Mouse (Mus musculus) ovary, adult 18-20 months (tissue): ENCODE measurements around the gene Hspb7.

Experiments used
- DNase-seq: peaks from one replicate; pipeline ENCODE4 v3.0.0; 2022; ENCODE audit warnings: low spot score, mixed read lengths

Gene Hspb7

DNA sequence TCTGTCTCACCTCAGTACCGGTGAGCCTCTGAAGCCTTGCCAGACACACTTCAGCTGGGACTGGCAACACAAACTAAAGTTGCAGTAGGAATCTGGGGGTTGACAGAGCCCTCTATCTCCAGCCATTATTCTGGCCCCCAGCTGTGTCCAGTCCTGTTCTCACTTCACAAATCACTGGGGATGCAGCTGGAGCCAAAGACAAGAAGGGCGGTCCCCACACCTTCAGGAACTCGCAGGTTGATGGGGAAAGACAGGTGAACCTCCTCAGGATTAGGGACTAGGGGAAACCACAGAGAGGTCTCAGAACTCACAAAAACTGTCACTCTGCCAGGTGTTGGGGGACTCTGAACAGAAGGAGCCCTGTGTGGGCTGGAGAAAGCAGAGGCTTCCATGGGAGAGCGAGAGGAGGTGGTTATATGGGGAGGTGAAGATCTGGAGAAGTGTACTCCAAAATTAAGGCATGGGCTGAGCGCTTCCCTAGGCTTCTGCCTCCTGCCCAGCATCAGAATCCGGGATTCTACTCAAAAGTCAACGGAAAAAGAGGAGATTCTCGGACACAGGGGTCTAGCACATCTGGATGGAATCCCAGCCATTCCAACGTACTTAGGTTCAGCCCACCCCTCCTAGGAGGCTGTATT lies at the start of gene Hspb7:
Hspb7 (plus strand) TSS at position 588 of the 638 bp plus-strand sequence.
- no peak for DNase-seq

DNA sequence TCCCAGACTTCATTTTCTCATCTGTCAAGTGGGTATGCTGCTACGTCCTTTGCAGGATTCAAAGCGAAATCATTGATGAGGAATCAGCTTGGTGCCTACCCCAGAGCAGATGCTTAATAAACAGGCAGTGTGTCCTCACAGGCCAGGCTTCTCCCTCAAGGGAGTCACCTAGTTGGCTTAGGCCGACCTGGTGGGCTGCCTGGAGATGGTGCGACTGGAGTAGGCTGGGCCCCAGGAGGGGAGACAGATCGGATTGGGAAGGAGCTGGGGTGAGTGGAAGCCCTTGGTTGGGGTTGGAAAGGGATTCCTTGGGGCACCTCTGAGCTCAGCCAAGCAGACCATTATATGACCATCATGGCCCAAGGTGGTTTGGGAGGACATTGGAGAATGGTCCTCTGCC lies 48.2 kb upstream of the Hspb7 start:
- DNase-seq: no peak

DNA sequence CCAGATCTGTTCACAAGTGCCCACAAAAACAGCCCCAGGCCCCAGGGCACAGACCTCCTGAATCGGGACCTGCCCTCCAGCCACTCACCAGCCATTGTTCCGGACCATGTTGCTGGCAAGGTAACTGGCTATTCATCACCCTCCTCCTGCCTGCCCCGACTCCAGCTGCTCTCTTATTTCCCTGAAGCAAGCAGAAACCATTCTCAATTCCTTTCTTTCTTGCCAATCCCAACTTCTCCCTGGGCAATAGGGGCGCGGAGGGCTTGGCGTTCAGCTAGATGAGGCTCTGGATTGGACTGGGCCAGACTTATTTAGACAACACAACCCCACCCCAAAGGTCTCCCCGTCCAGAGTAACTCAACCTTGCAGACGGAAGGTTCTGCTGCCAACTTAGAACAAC lies 40.9 kb upstream of the Hspb7 start:
- no peak for DNase-seq

DNA sequence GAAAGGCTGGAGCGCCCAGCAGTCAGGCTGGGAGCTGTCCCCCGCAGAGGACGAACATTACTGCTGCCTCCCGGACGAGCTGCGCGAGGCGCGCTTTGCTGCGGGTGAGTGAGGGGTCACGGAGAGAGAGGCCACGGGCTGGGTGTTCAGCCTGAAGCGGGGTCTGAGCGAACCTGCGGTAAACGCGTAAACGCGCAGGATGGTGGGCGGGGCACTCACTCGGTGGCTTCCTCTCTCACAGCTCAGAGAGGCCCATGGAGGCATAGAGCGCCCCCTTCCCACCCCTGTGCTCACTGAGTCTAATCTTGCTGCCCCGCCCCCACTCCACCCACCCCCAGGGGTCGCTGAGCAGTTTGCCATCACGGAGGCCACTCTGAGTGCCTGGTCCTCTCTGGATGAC lies 38.2 kb upstream of the Hspb7 start:
- DNase-seq: no peak

DNA sequence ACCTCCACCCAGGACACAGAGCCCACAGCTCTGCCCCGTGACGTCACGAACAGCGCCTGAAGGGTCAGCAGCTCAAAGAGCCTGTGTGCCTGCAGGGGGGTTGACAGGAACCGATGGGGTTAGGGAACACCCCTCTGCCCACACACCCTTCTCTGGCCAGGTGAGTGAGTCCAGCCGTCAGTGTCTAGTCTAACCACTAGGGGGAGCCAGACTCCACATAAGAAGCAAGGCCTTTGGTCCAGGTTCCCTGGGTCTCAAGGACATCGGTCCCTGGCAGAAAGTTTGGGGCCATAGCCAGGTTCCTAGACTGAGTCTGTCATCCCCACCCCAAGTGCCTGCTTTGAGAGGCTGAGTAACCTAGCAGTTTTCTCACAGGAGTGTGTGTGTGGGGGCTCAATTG lies 35.3 kb upstream of the Hspb7 start:
- no peak for DNase-seq

DNA sequence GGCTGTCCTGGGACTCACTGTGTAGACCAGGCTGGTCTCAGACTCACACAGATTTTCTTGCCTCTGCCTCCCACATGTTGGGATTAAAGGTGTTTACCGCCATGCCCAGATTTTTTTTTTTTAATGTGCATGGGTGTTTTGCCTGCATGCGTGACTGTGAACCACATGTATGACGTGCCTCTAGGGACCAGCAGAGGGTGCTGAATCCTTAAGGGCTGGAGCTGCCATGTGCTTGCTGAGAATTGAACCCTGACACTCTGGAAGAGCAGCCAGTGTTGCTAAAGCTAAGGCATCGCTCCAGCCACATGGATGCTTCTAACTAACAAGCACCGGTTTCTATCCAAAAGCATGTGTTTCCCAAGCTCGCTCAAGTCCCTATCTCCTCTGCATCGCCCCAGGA lies 34.4 kb upstream of the Hspb7 start:
- no peak for DNase-seq

DNA sequence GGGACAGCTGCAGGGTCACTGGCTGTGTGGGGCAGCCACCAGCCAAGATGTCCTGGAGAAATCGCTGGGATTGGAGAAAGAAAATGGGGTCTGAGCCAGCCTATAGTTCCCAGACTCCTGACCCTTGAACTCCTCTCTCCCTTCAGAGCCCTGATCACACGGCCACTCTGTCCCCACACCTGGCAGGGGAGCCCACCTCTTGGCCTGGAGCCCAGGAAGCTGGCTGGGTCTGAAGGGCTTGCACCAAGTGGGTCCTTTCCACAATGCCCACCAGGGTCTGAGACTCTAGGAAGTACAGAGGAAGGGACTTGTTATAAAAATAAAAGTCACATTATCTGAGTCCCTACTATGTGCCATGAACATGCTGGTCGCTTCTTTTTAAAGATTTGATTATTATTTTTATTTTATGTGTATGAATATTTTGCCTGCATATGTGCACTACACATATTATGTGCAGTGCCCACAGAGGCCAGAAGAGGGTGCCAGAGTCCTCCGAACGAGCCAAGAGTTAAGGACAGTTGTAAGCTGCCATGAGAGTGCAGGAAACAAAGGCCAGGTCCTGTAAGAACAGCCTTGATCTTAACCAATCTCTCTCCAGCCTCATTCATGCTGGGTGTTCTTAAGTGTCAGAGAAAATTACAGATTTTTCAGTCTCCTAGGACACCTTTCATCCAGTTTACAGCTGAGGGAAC lies 33.3 kb upstream of the Hspb7 start:
- no peak for DNase-seq

DNA sequence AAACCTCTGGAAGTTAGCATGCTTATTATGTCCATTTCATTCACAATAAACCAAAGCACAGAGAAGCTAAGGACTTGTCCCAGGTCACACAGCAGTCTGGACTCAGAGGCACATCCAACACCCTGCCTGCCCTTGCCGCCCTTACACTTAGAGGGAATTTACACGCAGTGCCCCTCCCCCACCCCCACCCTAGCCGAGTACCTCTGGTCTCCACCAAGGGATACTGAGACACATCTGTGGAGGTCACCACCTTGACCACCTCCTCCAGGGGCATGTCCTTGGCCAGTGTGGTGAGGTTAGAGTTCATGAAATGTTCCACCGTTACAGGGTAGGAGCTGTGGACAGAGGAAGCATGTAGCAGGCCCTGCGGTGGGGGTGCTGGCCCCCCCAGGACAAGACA lies 32.6 kb upstream of the Hspb7 start:
- no peak for DNase-seq

DNA sequence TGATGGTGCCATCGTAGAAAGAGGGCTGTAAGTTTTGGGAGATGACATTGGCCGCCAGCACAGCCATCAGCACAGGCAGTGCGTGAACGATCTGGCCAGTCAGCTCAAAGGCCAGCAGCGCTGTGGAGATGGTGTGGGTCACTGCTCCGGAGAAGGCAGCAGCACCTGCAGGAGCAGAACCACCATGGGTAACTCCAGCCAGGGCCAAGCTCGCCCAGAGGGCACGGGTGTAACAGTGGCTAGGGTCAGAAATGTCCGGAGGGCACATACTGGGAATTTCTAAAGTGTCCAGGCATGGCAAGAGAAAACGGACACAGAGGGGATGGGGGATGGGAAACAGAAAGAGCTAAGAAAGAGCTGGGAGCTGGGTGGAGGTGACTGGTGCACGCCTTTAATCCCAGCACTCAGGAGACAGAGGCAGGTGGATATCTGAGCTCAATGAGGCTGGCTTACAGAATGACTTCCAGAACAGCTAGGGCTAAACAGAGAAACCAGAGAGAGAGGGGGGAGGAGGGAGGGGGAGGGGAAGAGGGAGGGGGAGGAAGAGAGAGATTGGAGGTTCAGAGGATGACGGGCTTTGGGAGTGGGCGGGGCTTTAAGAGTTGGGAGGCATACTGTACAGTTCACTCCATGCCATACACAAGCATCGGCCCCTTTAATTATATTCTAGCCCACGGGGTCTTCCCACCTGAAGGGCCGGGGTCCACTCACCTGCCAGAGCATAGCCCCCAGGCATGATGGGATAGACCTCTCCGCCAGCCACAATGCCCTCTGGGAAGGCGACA lies 31.0 kb upstream of the Hspb7 start:
- DNase-seq: no peak

DNA sequence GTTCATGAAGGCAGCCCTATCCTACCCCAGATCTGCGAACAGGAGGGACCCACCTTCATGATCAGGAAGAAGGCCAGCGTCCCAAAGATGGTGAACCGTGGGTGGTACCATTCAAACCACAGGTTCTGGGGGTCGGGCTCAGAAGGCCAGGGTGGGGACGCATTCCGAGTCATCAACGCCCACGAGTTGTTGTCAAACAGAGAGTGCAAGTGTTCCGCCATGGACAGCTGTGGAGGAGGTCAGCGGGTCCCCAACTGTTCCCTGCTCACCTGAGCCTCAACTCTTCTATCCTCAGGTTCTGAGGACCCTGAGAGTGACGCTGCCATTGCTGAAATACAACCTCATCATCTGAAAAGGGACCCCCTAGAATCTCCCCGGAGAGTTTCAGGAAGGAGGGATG lies 29.3 kb upstream of the Hspb7 start:
- DNase-seq: no peak

DNA sequence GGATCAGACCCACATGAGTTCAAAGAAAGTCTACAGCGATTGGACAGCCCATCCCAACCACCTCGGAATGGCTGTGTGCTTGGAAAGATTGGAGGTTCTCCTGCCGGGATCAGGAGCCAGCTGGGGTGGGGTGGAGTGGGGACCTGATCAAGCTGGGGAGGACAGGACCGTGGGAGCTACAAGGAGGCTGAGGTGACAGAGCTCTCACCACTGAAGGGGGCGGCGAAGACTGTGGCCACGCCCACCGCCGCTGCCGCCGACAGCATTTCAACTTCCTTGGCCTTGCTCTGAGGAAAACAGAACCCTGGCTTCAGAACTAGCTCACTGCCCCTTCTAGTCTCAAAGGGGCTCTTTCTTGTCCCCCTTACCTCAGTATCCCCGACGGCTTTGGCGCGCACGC lies 25.8 kb upstream of the Hspb7 start:
- DNase-seq: no peak

DNA sequence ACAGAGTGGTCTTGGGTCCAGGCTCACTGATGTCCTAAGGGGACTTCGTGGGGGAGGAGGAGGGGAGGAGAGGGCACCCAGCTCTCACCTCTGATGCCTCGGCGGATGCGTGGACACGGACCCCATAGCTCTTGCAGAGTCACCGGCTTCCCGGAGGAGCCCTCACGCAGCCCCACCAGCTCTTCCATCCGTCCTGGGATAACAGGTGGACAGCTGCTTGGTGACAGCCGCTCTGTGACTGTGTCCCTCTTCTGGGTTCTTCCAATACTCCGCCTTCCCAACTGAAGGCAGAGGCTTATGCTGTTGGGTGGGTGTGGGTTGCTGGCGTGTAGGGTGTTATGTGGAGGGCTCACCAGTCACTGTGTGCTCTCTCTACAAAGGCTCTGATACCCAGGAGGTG lies 22.7 kb upstream of the Hspb7 start:
- no peak for DNase-seq

DNA sequence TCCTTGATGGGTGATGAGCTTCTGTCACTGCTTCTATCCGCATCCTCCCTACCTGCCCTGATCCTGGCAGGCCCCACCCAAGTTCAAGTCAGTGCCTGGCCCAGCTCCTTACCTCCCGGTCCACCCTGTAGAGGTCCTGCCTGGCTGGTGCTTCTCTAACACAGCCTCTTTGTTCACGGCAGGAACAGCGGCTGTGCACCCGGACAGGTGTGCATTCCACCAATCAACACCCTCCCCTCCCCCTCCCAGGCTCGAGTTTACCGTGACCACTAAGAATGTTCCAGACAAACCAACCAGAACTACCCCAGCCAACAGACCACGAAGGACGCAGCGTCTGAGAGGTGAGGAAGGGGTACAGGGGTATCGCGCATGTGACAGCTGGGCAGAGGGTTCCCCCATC lies 22.0 kb upstream of the Hspb7 start, which contains the start of gene Clcnka:
Clcnka (minus strand) TSS at position 180 of the 400 bp plus-strand sequence.
- no peak for DNase-seq

DNA sequence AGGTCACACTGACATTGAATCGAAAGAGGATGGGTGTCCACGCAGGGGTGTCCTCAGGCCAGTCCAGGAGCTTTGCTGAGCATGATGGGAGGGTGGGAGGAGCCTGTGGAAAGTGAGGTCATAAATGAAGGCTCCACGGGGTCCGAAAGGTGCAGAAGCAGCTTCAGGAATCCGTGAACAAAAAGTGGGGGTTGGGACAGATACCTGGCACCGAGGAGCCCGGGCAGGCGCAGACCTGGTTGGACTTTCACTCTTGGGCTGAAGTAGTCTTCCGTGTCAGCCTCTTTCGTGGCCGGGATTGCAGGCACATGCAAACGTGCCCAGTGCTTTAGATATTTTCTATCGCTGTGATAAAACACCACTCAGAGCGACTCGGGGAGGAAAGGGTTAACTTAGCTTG lies 20.4 kb upstream of the Hspb7 start:
- no peak for DNase-seq

DNA sequence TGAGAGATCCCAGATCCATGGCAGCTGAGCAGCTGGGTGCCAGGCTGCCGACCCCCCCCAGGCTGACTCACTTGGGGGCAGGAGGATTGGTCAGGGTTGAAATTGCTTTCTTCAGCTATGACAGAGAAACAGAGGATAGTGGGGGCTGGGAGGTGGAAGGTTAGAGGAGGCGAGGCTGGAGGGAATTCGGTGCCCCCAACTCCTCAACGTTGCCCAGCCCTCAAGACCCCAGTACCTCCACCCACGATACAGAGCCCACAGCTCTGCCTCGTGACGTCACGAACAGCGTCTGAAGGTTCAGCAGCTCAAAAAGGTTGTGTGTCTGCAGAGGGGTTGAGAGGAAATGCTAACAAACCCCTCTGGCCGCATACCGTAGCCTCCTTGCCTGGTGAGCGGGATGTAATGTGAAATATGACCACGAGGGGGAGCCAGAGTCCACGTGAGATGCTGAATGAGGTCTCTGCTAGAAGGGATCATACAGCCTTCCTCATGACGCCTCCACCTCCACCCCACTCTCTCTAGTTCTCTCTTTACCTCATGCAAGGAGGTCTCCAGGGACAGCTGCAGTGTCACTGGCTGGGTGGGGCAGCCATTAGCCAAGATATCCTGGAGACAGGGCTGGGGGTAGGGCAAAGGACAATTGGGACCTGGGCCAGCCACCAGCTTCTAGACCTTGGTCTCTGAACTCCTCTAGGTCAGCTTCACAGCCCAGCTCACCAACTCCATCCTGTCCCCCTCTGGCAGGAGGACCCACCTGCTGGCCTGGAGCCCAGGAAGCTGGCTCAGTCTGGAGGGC lies 15.9 kb upstream of the Hspb7 start:
- peak; percentile 55 for DNase-seq

DNA sequence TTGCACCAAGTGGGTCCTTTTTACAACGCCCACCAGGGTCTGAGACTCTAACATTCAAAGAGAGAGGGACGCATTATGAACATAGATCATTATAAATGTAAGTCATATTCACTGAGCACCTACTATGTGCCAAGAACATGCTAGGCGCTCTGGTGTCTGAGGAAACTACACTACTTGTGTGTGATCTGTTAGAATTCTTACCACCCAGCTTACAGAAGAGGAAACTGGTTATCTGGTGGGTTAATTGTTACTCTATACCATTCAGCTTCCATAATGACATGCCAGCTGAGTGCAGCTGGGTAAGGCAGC lies 15.3 kb upstream of the Hspb7 start:
- no peak for DNase-seq

DNA sequence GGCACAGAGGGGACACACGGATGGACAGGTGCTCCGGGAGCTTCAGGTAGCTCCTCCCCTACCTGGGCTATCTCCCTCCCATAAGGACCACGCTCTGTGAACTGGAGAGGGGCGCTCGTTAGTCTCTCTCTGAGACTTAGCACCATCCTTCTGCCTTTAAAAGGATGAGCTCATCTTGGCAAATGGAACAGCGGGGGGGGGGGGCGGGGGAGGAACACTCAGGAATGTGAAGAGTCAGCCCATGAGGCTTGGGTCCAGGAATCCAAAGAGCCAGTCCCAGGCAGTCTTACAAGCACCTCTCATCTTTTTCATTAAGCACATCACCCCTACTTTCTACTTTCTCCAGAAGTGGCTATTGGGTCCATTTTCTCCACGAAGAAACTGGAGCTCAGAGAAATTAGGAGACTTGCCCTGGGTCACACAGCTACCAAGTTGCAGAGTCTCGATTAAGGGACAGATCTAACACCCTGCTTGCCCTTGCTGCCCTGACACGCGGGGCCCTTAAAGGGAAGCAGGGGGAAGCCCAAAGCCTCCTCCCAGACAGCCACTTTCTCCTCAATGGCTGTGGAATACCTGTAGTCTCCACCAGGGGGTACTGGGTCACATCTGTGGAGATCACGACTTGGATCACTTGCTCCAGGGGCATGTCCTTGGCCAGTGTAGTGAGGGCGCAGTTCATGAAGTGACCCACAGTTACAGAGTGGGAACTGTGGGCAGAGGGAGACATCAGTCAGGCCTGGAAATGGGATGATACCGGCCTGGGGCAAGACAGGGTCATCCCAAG lies 13.9 kb upstream of the Hspb7 start:
- no peak for DNase-seq

DNA sequence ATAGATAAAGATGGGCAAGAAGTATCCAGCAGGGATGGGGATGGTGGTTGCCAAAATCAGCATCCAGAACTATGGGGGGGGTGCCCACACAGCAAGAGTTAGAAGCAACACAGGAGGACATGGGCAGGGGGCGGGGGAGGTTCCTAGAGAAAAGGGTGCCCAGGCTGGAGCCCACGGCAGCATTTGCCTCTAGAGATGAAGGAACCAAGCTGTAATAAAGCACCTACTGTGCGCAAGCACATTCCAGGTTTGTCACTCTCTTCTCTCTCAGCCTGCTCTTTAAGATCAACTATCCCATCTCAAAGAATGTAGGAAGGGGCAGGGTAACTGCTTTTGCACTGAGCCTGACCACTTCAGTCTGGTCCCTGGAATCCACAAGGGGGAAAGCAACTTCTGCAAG lies 12.0 kb upstream of the Hspb7 start:
- no peak for DNase-seq

DNA sequence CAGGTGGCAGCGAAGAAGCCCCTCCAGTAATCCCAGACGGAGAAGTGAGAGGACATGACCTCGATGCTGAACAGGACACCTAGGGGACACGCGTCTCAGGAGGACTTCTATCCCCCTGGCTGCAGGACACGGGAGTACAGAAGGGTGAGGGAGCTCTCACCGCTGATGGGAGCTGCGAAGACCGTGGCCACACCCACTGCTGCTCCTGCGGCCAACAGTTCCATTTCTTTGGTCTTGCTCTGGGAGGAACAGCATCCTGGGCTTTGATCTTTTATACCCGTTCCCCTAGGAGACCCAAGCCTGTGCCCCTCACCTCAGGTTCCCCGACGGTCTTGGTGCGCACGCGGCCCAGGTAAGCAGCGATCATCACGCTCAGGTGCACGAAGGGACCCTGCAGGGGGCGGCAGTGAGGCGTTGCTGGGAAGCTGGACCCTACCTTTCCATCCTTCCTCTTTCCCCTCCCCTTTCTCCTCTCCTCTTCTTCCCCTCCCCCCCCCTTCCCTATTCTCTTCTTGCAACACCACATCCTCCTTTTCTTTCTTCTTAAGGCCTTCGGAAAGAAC lies 9.1 kb upstream of the Hspb7 start:
- DNase-seq: no peak

DNA sequence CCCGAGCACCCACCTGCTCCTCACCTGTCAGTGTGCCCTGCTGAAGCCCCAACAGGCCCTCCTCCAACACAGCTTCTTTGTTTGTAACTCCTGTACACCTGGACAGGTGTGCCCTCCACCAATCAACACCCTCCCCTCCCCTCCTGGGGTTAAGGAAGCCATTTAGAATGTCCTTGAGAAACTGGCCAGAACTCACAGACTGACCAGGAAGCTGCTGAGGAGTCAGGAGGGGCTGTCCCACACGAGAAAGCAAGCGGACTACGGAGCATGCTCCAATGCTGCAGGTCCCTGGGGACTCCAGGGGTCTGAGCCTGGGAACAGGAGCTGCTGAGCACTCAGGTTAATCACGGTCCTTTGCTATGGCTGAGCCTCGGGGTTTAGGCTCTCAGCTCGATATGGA lies 4.7 kb upstream of the Hspb7 start, which contains the start of gene Clcnkb:
Clcnkb (minus strand) TSS at position 91 of the 400 bp plus-strand sequence.
- no peak for DNase-seq
